Mouse (Mus musculus) hindbrain, embryonic 15.5 days (tissue): Measurements from ENCODE around the gene Rab5c. TPM values are rescaled to one million over a fixed set of nuclear protein-coding genes. Genes with fewer than 3 reads are reported as not detected.

Experiments used
- ATAC-seq: fragments of 200-750 bp; cut with Nextera tagmentation; 2 replicates; pipeline ENCODE4 v1.8.0; 2017; ENCODE audit warnings: low read depth, moderate number of reproducible peaks, moderate TSS enrichment; ENCODE audit not compliant: low FRiP score
- H3K27ac ChIP-seq: fragments of 300-500 bp; sonication (generic); replicated peaks from 2 replicates; pipeline ENCODE4 v1.5.1; 2015; ENCODE audit warnings: mild to moderate bottlenecking, inconsistent platforms
- H3K27me3 ChIP-seq: fragments of 300-500 bp; sonication (generic); 2 replicates; pipeline ENCODE4 v1.6.1; 2015; ENCODE audit warnings: control low read depth, inconsistent platforms
- H3K36me3 ChIP-seq: fragments of 300-500 bp; sonication (generic); 2 replicates; pipeline ENCODE4 v1.6.1; 2015; ENCODE audit warnings: control low read depth, inconsistent platforms
- H3K4me1 ChIP-seq: fragments of 300-500 bp; sonication (generic); replicated peaks from 2 replicates; pipeline ENCODE4 v1.6.1; 2015; ENCODE audit warnings: control low read depth, inconsistent platforms
- H3K4me2 ChIP-seq: fragments of 300-500 bp; sonication (generic); 2 replicates; pipeline ENCODE4 v1.6.1; 2015; ENCODE audit warnings: moderate library complexity, mild to moderate bottlenecking, inconsistent platforms
- H3K4me3 ChIP-seq: fragments of 300-500 bp; sonication (generic); 2 replicates; pipeline ENCODE4 v1.5.1; 2015; ENCODE audit warnings: mild to moderate bottlenecking, inconsistent platforms
- H3K9ac ChIP-seq: fragments of 300-500 bp; sonication (generic); 2 replicates; pipeline ENCODE4 v1.6.1; 2015; ENCODE audit warnings: inconsistent platforms
- H3K9me3 ChIP-seq: fragments of 300-500 bp; sonication (generic); 2 replicates; pipeline ENCODE4 v1.6.1; 2016; ENCODE audit warnings: control low read depth, inconsistent platforms
- WGBS: fragments of 180-500 bp; shearing (Covaris S2); methylation state at CpG from one replicate; pipeline ENCODE4 v1.1.7; 2015; 5-methylcytosine and 5-hydroxymethylcytosine counted together
- polyA plus RNA-seq: library from polyadenylated mRNA; unstranded; fragments of >200 nt; fragmentation: Nextera tagmentation; extraction: Ambion mirVana; gene quantifications from 2 replicates; pipeline ENCODE4 v1.2.1, GENCODE M21; 2015

Rab5c gene
- polyA plus RNA-seq, 1 experiment from 2014 or later, result 42.4 TPM

DNA sequence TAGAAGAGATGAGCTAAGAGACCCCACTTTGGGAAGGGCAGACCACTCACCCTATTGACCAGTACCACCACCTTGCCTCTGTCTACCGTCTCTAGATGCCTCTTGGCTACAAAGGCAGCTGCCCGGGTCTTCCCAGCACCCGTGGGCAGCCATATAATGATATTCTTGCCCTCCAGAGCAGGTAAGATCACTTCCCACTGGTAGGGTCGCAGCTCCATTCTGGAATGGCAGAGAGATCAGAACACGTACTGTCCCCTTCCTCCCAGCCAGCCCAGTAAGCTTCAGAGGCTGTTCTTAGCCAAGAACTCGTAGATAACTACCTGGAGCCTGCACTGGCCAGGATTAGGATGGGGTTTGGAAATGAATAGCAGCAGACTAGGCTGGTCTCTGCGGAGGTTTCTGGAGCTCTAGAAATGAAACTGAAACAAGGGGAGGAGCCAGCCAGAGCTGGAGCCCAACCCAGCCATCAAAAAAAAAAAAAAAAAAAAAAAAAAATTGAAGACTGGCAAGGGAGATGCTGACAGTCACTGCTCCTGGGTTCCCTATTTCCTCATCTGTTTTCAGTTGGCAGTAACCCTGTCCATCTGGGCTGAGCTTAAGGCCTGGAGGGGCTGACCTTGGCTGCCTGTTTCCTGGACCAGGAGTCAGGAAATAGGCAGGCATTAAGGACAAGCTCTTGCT, 34.0 kb downstream of the Rab5c start, which contains the start of gene Dhx58:
Gene Dhx58 (minus strand): TSS at position 421 of the 681 bp plus-strand sequence.
- no peak for ATAC-seq
- 63% methylated on average over 7 of the region's 7 CpGs for WGBS

DNA sequence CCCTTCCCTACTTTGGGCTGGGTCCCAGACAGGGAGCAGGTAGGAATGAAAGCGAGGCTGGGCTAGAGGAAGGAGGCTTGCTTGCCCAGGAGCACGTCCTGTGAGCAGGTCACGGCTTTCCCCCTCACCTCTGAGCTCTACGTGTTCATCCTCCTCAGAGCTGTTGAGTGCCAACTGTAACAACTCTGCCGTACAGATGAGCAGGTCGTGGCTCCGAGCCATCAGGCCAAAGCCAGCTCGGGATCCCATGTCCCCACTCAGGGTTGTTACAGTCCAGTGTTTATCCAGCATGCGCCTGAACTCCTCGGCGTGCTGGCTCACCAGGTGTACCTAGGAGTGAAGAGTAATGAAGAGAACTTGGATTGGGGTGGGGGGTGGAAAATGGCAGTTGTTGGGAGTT, 34.6 kb downstream of the Rab5c start:
- Histone ChIP-seq H3K4me1 (peaks cover 10% of the 10 kb centered on the region), H3K9me3 (no peaks in the 10 kb centered on the region), H3K27ac (no peak overlapping the region), H3K4me2 (no peak overlapping the region), H3K36me3 (peaks cover 31% of the 10 kb centered on the region), H3K9ac (no peak overlapping the region), H3K27me3 (0 out of 2 replicates have a peak, but pooled peaks cover 5% of the 10 kb centered on the region), H3K4me3 (no peak overlapping the region)
- ATAC-seq, result no peak
- 80% methylated on average over 11 of the region's 11 CpGs for WGBS

More for the DNA sequence above, 34.0 kb downstream of the Rab5c start, which contains the start of gene Dhx58:
- peaks cover 38% of the 10 kb centered on the region for H3K36me3 ChIP-seq
- H3K9me3 ChIP-seq, result no peaks in the 10 kb centered on the region
- H3K27ac ChIP-seq, result no peak within 1 kb of the TSS
- H3K9ac ChIP-seq, result no peak within 1 kb of the TSS; the same call in 1 of the 2 replicates
- H3K4me3 ChIP-seq, result no peak within 1 kb of the TSS
- H3K27me3 ChIP-seq, result 0 out of 2 replicates have a peak, but pooled peaks cover 5% of the 10 kb centered on the region
- H3K4me1 ChIP-seq, result peaks cover 10% of the 10 kb centered on the region
- H3K4me2 ChIP-seq, result no peak within 1 kb of the TSS

DNA sequence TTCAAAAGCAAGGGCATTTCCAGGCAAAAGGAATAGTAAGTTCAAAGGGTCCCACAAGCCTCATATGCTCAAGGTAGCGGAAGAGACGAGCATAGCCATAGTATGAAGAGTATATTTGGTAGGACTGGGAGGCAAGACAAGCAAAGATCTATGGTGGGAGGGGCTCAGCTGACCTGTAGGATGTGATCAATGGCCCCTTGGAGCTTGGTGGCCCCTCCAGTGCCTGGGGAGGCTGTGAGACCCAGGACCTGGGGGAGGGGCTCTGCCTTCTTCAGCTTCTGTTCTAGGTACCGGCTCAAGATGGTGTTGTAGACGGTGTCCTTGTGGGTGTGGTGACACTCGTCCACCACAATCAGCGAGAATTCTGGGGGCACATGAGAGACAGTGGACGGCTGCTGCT, 35.1 kb downstream of the Rab5c start:
- Histone ChIP-seq H3K4me1 (peaks cover 10% of the 10 kb centered on the region), H3K4me3 (no peak overlapping the region), H3K36me3 (peaks cover 27% of the 10 kb centered on the region), H3K9ac (no peak overlapping the region; the same call in 1 of the 2 replicates), H3K9me3 (no peaks in the 10 kb centered on the region), H3K4me2 (peak overlapping the region; percentile 25; the same call in 1 of the 2 replicates), H3K27ac (no peak overlapping the region), H3K27me3 (0 out of 2 replicates have a peak, but pooled peaks cover 5% of the 10 kb centered on the region)
- WGBS, result 46% methylated on average over 7 of the region's 7 CpGs
- no peak for ATAC-seq

DNA sequence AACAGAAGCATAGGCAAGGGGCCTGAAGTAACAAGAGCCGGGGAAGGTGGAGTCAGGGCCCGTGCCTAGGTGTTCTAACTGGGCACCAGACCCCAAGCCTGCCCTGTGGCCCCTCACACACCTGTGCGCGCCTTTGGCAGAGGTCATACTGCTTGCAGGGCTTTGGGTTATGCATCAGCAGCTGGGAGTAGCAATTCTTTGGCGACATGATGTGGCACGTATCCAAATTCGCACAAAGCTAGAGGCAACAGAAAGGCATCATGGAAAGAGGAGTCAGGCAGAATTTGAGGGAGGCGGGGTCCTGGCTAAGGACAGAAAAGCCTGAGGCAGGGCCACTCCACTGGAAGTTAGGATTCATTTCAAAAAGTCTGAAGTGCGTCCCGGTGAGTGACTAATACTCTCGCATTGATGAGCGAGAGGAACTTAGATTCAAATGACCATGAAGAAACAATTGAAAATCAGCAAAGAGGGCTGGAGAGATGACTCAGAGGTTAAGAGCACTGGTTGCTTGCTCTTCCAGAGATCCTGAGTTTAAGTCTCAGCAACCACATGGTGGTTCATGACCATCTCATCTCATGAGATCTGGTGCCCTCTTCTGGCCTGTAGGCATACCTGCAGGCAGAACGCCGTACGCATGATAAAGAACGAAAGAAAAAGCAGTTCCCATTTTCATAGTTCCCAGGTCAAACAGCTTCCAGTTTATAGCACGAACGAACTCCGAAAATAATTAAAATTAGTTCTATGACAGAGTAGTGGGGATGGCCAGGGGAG, 35.7 kb downstream of the Rab5c start:
- no peak overlapping the region for H3K9ac ChIP-seq
- H3K27ac ChIP-seq, result no peak overlapping the region
- H3K9me3 ChIP-seq, result no peaks in the 10 kb centered on the region
- H3K36me3 ChIP-seq, result peaks cover 25% of the 10 kb centered on the region
- 39% methylated on average over 19 of the region's 19 CpGs for WGBS
- 0 out of 2 replicates have a peak, but pooled peaks have one; percentile 25 for ATAC-seq
- peak overlapping the region; percentile 25; the same call in 1 of the 2 replicates for H3K4me2 ChIP-seq
- peaks cover 10% of the 10 kb centered on the region for H3K4me1 ChIP-seq
- H3K27me3 ChIP-seq, result 0 out of 2 replicates have a peak, but pooled peaks cover 5% of the 10 kb centered on the region
- H3K4me3 ChIP-seq, result no peak overlapping the region

DNA sequence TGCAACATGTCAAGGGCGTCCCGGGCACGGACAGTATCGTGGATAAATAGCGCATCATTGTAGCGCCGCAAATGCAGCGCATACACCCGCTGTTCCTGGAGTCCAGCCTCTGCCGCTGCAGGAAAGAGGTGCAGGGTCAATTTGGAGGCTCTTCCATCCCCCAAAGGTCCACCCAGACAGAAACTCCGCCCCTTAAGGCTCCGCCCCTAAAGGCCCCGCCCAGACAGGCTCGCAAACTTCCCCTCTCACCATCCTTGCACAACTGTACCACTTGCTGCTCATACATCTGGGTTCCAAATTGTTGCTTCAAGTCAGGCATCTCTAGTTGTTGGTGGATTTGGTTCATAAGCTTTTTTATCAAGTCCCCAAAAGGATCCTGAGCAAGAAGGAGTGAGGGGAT, 36.7 kb downstream of the Rab5c start:
- WGBS, result 5% methylated on average over 14 of the region's 14 CpGs
- Histone ChIP-seq H3K36me3 (peaks cover 17% of the 10 kb centered on the region), H3K4me2 (peak overlapping the region; percentile 38), H3K4me3 (no peak overlapping the region), H3K27ac (no peak overlapping the region), H3K9ac (no peak overlapping the region), H3K27me3 (0 out of 2 replicates have a peak, but pooled peaks cover 5% of the 10 kb centered on the region), H3K4me1 (peaks cover 10% of the 10 kb centered on the region), H3K9me3 (no peaks in the 10 kb centered on the region)
- no peak for ATAC-seq

DNA sequence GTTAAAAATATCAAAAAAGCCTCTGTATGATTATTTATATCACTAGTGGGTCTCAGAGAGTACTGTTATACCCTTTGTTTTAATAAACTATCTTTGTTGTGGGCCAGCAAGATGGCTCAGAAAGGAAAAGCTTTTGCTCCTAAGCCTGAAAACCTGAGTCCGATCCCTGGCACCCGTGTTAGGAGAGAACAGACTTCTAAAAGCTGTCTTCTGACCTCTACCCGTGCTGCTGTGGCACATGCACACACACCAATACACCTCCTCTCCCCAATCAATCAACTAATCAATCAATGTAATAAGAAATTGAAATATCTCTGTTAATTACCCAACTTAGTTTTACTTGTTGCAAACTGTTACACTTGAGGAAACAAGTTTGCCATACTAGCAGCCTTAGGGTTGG, 37.3 kb downstream of the Rab5c start:
- no peak overlapping the region for H3K4me3 ChIP-seq
- no peaks in the 10 kb centered on the region for H3K9me3 ChIP-seq
- 0 out of 2 replicates have a peak, but pooled peaks cover 5% of the 10 kb centered on the region for H3K27me3 ChIP-seq
- H3K36me3 ChIP-seq, result peaks cover 11% of the 10 kb centered on the region
- no peak overlapping the region for H3K9ac ChIP-seq
- H3K4me1 ChIP-seq, result peaks cover 10% of the 10 kb centered on the region
- no peak overlapping the region for H3K27ac ChIP-seq
- peak overlapping the region; percentile 38; the same call in 1 of the 2 replicates for H3K4me2 ChIP-seq
- 72% methylated on average over 3 of the region's 3 CpGs for WGBS
- ATAC-seq, result no peak

DNA sequence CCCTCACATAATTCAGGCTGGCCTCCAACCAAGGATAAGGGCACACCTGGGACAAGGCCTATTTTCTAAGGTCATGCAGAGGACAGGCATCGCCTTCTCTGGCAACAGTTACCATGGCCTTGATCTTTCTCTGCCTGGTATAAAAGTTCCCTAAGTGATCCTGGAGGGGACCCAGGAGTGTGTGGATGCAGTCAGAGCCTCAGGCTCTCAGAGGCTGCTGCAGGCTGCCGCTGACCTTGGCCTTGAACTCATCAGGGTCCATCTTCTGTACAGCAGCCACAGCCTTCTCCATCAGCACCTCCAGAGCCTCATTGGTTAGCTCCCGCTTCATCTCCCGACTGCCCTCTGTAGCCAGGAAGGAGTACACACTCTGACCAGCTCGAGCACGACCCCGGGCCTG, 40.1 kb downstream of the Rab5c start:
- H3K4me1 ChIP-seq, result peaks cover 12% of the 10 kb centered on the region
- H3K27me3 ChIP-seq, result 0 out of 2 replicates have a peak, but pooled peaks cover 5% of the 10 kb centered on the region
- no peak for ATAC-seq
- no peak overlapping the region for H3K4me3 ChIP-seq
- H3K9me3 ChIP-seq, result no peaks in the 10 kb centered on the region
- no peaks in the 10 kb centered on the region for H3K36me3 ChIP-seq
- H3K27ac ChIP-seq, result no peak overlapping the region
- 74% methylated on average over 7 of the region's 7 CpGs for whole genome bisulfite sequencing
- no peak overlapping the region for H3K4me2 ChIP-seq
- no peak overlapping the region for H3K9ac ChIP-seq

DNA sequence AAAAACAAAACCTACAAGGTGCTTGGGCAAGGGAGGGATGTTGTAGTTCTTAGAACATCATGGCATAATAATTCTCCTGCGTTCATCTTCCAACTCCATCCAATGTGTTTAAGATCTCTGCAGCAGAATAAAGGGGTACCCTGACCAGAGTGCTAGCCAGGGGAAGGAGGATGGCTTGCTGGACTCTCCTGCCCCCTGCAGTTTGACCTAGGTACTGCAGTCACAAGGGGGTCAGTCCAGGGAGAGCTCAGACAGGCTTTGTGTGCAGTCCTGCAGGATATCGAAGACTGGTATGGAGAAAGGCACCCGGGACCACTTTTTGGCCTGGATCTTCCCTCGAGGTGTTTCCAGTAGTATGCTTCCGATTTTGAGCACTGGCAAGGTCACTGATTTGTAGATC, 43.1 kb downstream of the Rab5c start:
- ATAC-seq, result no peak
- 43% methylated on average over 5 of the region's 5 CpGs for WGBS
- Histone ChIP-seq H3K9me3 (no peaks in the 10 kb centered on the region), H3K9ac (no peak overlapping the region), H3K36me3 (no peaks in the 10 kb centered on the region), H3K4me3 (no peak overlapping the region), H3K4me1 (peaks cover 18% of the 10 kb centered on the region), H3K27ac (no peak overlapping the region), H3K4me2 (no peak overlapping the region), H3K27me3 (peaks cover 21% of the 10 kb centered on the region)

DNA sequence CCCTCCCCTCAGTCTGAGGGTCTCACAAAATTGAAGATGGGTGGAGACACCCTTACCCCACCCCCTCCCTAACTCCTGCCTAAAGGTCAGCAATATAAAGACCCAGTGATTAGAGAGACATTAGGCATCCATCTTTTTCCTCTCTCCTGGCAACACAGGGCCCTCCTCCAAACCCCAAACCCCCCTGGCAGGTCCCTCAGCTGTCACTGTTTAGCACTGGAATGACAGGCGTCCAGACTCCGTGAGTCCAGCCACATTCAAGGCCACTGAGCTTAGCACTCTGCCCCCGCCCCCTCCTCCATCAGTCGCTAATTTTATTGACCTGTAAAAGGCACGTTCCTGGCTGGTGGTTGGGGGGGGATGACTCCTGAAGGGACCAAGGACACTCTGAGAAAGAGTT, 44.9 kb downstream of the Rab5c start:
- H3K9ac ChIP-seq, result no peak overlapping the region
- no peaks in the 10 kb centered on the region for H3K36me3 ChIP-seq
- H3K27me3 ChIP-seq, result peaks cover 21% of the 10 kb centered on the region
- H3K27ac ChIP-seq, result no peak overlapping the region
- no peak for ATAC-seq
- H3K9me3 ChIP-seq, result no peaks in the 10 kb centered on the region
- H3K4me2 ChIP-seq, result no peak overlapping the region
- peaks cover 18% of the 10 kb centered on the region for H3K4me1 ChIP-seq
- 32% methylated on average over 5 of the region's 5 CpGs for WGBS
- no peak overlapping the region for H3K4me3 ChIP-seq

DNA sequence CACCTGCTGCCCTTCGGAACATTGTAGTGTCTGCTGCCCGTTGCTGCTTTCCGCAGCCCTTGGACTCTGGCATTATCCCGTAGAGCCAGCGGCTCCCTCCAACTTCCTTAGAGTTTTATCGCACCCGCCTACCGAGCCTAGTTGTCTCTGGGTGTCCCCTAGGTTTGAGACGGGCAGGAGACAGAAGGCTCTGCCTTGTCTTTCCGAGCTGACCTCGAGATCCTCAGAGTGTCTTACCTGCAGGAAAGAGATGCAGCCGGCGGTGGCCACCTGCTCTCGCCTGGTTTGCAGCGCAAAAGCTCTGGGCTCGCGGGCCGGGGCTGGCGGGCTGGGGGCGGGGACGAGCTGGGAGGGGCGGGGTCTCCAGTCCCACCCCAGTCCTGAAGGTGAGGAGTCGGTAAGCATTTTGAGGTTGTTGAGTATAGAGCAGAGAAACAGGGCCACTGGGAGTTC, 45.8 kb downstream of the Rab5c start, which contains the start of gene Zfp385c:
Gene Zfp385c (minus strand): TSS at position 292 of the 453 bp plus-strand sequence.
- H3K36me3 ChIP-seq, result no peaks in the 10 kb centered on the region
- peak within 1 kb of the TSS; percentile 51 for H3K4me2 ChIP-seq
- H3K27me3 ChIP-seq, result peaks cover 21% of the 10 kb centered on the region
- H3K9ac ChIP-seq, result no peak within 1 kb of the TSS
- ATAC-seq, result no peak
- H3K4me3 ChIP-seq, result peak within 1 kb of the TSS; percentile 21
- WGBS, result 2% methylated on average over 23 of the region's 23 CpGs
- H3K4me1 ChIP-seq, result peaks cover 18% of the 10 kb centered on the region
- H3K27ac ChIP-seq, result no peak within 1 kb of the TSS
- no peaks in the 10 kb centered on the region for H3K9me3 ChIP-seq

DNA sequence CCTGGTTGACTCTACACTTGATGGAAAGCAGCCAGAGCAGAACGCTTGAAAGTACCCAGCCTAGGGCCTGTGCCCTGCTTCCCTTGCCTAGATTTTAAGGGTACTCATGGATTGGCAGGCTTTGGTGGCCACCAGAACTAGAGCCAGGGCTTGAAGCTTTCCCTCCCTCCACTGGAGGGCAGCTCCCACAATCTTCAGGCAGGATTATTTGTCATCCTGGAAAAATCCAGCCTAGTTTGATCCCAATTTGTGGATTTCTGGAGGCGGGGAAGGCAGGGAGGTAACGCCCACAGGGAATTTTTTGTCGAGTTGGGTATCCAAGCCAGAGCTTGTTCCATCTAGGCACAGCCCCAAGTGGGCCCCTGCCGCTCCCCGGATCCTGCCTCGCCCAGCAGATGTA, 47.6 kb downstream of the Rab5c start:
- peaks cover 21% of the 10 kb centered on the region for H3K27me3 ChIP-seq
- H3K4me2 ChIP-seq, result no peak overlapping the region
- H3K9me3 ChIP-seq, result no peaks in the 10 kb centered on the region
- no peak overlapping the region for H3K27ac ChIP-seq
- WGBS, result 79% methylated on average over 7 of the region's 7 CpGs
- no peak overlapping the region for H3K4me3 ChIP-seq
- H3K4me1 ChIP-seq, result peaks cover 18% of the 10 kb centered on the region
- no peak overlapping the region for H3K9ac ChIP-seq
- ATAC-seq, result no peak
- no peaks in the 10 kb centered on the region for H3K36me3 ChIP-seq

DNA sequence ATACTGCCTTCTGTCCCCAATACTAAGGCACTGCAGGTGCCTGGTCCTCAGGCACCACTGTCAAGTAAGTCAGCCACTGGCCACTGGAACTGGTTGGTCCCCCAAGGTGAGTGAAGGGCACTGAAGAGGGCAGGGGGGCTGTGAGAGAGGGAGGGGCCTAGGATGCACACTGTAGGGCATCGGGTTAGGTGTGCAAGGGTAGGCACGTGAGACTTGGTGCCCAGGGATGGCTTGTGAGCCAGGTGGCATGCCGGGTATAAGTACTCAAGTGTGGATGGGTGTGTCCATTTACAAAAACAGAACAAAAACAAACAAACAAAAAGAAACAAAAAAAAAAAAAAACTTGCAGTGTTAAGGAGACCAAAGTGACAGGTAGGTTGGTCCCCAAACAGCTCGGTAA, 49.6 kb downstream of the Rab5c start:
- no peak for ATAC-seq
- H3K9ac ChIP-seq, result no peak overlapping the region
- H3K27ac ChIP-seq, result no peak overlapping the region
- H3K9me3 ChIP-seq, result no peaks in the 10 kb centered on the region
- no peak overlapping the region for H3K4me2 ChIP-seq
- peaks cover 18% of the 10 kb centered on the region for H3K4me1 ChIP-seq
- H3K27me3 ChIP-seq, result peaks cover 21% of the 10 kb centered on the region
- WGBS, result 77% methylated on average over 4 of the region's 4 CpGs
- no peak overlapping the region for H3K4me3 ChIP-seq
- no peaks in the 10 kb centered on the region for H3K36me3 ChIP-seq
